Mouse (Mus musculus): ENCODE measurements at regions not wholly inside any gene's neighbourhood (a gene's known extent, or its start where the extent isn't known, plus 50 kb on each side); places are given as distances from the start of the nearest gene placed in this dataset.
"Not testable (repeated sequence)": the region's sequence is repeated elsewhere in the genome, so short reads cannot be mapped to it uniquely, and the experiment has no call there.

DNA sequence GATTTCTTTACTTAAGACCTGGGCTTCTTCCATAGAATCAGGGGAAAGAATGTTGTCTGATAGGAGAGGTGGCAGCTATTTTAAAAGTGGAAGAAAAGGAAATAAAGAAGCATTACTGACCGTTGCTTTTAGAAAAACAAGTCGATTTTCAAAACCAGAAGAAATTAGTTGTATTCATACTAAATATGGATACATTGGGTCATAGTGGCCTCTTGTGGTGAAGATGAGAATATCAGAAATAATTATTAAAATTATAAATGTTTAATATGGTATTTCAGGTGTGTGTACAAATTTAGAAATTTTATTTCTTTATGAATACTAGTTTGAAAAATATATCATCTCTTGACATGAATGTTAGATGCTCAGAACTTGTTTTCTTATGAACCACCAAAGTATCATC is 304.7 kb downstream of the Trib2 start:
- Histone ChIP-seq H3K4me1 (ENCODE audit: control insufficient read depth, insufficient read depth) (no peaks in the 10 kb centered on the region), H3K27me3 (ENCODE audit: control insufficient read depth, insufficient read depth, low read length) (no peaks in the 10 kb centered on the region), H3K9me3 (replicated peaks; ENCODE audit: control insufficient read depth, low read length) (no peaks in the 10 kb centered on the region), H3K4me3 (ENCODE audit: low read depth, low read length) (no peak overlapping the region), H3K9ac (replicated peaks; ENCODE audit: low read depth, low read length) (no peak overlapping the region), H3K27ac (ENCODE audit: low read depth) (no peak overlapping the region), H3K4me2 (ENCODE audit: low read depth, low read length) (no peak overlapping the region), H3K36me3 (replicated peaks; ENCODE audit: control insufficient read depth, insufficient read depth, low read length) (no peaks in the 10 kb centered on the region)
- DNase-seq (ENCODE audit: low spot score): peak; percentile 15
- no peak for ATAC-seq (ENCODE audit: insufficient read depth, low read depth)
- TF ChIP-seq EP300 (IDR thresholded peaks at IDR 0.05; ENCODE audit: low read depth) (no peak), CTCF (IDR thresholded peaks at IDR 0.05; ENCODE audit: low read depth) (0 out of 2 replicates have a peak, but pooled peaks have one; percentile 13)
- 29% methylated on average over 2 of the region's 2 CpGs for WGBS

DNA sequence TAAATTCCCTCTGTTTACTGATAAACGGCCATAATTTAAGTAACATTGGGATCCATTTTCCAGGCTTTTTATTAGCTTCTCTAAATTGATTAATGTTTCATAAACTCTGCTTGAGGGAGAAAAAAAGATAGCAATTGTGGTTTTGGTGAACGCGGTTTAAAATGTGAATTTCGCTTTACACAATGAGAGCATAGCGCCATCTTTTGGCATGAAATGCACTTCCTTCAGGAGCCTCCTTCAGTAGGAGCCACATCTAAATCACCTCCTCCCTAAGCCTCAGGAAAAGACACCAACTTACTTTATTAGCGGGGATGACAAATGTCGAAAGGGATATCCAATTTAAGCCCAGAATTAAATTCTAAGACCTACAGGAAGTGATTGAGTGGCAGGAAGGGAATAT is 309.1 kb downstream of the Trib2 start:
- H3K9me3 ChIP-seq (replicated peaks; ENCODE audit: control insufficient read depth, low read length): peaks cover 3% of the 10 kb centered on the region; the same call in 1 of the 2 replicates
- no peak for ATAC-seq (ENCODE audit: insufficient read depth, low read depth)
- H3K4me2 ChIP-seq (ENCODE audit: low read depth, low read length): peak overlapping the region; percentile 33; the same call in 1 of the 2 replicates
- peak; percentile 17 for DNase-seq (ENCODE audit: low spot score)
- no peaks in the 10 kb centered on the region for H3K27me3 ChIP-seq (ENCODE audit: control insufficient read depth, insufficient read depth, low read length)
- no peak overlapping the region for H3K4me3 ChIP-seq (ENCODE audit: low read depth, low read length)
- no peak overlapping the region for H3K9ac ChIP-seq (replicated peaks; ENCODE audit: low read depth, low read length)
- 23% methylated on average over 7 of the region's 7 CpGs for WGBS
- TF ChIP-seq EP300 (IDR thresholded peaks at IDR 0.05; ENCODE audit: low read depth) (no peak), CTCF (IDR thresholded peaks at IDR 0.05; ENCODE audit: low read depth) (peak; percentile 52)
- H3K4me1 ChIP-seq (ENCODE audit: control insufficient read depth, insufficient read depth): no peaks in the 10 kb centered on the region
- no peaks in the 10 kb centered on the region for H3K36me3 ChIP-seq (replicated peaks; ENCODE audit: control insufficient read depth, insufficient read depth, low read length)
- no peak overlapping the region for H3K27ac ChIP-seq (ENCODE audit: low read depth)

DNA sequence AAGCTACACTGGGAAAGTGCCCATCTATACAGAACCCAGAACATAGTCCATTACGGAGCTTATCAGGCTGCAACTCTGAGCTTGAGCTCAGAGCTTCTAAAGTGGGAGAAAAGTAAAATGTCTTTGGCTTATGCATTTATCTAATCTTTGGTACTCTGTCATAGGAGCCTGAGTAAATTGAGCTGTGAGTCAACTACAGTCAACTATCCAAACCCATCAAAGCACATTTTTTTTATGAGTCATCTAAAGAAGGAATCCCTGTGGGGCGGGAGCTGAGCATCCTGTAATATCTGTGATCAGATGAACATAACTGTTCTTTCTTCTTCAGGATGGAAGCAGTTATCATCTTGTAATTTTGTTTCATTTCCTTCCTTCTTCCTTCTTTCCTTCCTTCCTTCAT is 323.1 kb downstream of the Trib2 start:
- TF ChIP-seq CTCF (IDR thresholded peaks at IDR 0.05; ENCODE audit: low read depth) (no peak), EP300 (IDR thresholded peaks at IDR 0.05; ENCODE audit: low read depth) (no peak)
- H3K36me3 ChIP-seq (replicated peaks; ENCODE audit: control insufficient read depth, insufficient read depth, low read length): no peaks in the 10 kb centered on the region
- no peaks in the 10 kb centered on the region for H3K27me3 ChIP-seq (ENCODE audit: control insufficient read depth, insufficient read depth, low read length)
- H3K9ac ChIP-seq (replicated peaks; ENCODE audit: low read depth, low read length): no peak overlapping the region
- no peak overlapping the region for H3K4me3 ChIP-seq (ENCODE audit: low read depth, low read length)
- no peak overlapping the region for H3K4me2 ChIP-seq (ENCODE audit: low read depth, low read length)
- H3K9me3 ChIP-seq (replicated peaks; ENCODE audit: control insufficient read depth, low read length): no peaks in the 10 kb centered on the region
- ATAC-seq (ENCODE audit: insufficient read depth, low read depth): no peak
- no peaks in the 10 kb centered on the region for H3K4me1 ChIP-seq (ENCODE audit: control insufficient read depth, insufficient read depth)
- H3K27ac ChIP-seq (ENCODE audit: low read depth): no peak overlapping the region
- 36% methylated on average over 2 of the region's 2 CpGs for WGBS
- DNase-seq (ENCODE audit: low spot score): no peak

DNA sequence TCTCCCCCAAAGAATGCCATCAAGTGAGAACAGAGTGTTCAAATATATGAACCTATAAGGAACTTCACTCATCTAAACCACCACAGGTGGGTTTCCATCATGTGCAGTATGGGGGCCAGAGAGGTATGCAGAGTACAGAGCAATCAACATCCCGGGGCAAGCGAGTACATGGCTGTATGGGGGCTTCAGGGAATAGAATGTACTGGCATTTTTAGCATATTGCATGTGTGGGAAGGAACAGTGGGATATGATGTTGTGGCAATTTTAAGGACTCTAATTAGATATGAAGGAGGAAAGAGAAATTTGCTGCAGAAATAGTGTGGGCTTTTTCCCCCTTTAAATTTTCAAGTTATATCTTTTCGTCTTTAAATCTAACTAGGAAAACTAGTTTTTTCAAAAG is 344.0 kb downstream of the Trib2 start:
- Histone ChIP-seq H3K4me1 (ENCODE audit: control insufficient read depth, insufficient read depth) (no peaks in the 10 kb centered on the region), H3K27me3 (ENCODE audit: control insufficient read depth, insufficient read depth, low read length) (no peaks in the 10 kb centered on the region), H3K4me3 (ENCODE audit: low read depth, low read length) (no peak overlapping the region), H3K27ac (ENCODE audit: low read depth) (no peak overlapping the region), H3K9ac (replicated peaks; ENCODE audit: low read depth, low read length) (no peak overlapping the region), H3K36me3 (replicated peaks; ENCODE audit: control insufficient read depth, insufficient read depth, low read length) (no peaks in the 10 kb centered on the region), H3K4me2 (ENCODE audit: low read depth, low read length) (no peak overlapping the region), H3K9me3 (replicated peaks; ENCODE audit: control insufficient read depth, low read length) (no peaks in the 10 kb centered on the region)
- ATAC-seq (ENCODE audit: insufficient read depth, low read depth) (no peak), DNase-seq (ENCODE audit: low spot score) (no peak)
- no peak for TF ChIP-seq CTCF (IDR thresholded peaks at IDR 0.05; ENCODE audit: low read depth)
- no peak for TF ChIP-seq EP300 (IDR thresholded peaks at IDR 0.05; ENCODE audit: low read depth)
- 77% methylated on average over 3 of the region's 3 CpGs for WGBS

DNA sequence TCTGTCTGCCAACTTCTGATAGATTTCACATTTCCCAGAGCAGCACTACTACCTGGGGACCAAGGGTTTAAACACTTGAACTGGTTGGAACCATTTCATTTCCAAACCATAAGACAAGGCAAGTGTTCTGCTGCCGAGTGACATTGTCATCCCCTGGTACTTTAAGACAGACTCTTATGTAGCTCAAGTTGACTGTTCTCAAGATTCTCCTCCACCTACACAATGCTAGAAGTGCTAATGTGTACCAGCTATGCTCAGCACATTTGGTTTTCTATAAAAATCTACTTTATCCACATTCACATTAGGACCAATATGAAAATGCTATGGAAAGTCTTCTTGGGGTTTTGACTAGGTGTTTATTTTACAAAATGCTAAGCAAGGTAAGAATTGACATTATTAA is 357.3 kb downstream of the Trib2 start:
- H3K36me3 ChIP-seq (replicated peaks; ENCODE audit: control insufficient read depth, insufficient read depth, low read length): no peaks in the 10 kb centered on the region
- H3K4me2 ChIP-seq (ENCODE audit: low read depth, low read length): no peak overlapping the region
- no peak overlapping the region for H3K27ac ChIP-seq (ENCODE audit: low read depth)
- ATAC-seq (ENCODE audit: insufficient read depth, low read depth) (no peak), DNase-seq (ENCODE audit: low spot score) (no peak)
- 64% methylated on average over 1 of the region's 1 CpGs for WGBS
- no peak overlapping the region for H3K4me3 ChIP-seq (ENCODE audit: low read depth, low read length)
- H3K27me3 ChIP-seq (ENCODE audit: control insufficient read depth, insufficient read depth, low read length): no peaks in the 10 kb centered on the region
- no peaks in the 10 kb centered on the region for H3K4me1 ChIP-seq (ENCODE audit: control insufficient read depth, insufficient read depth)
- H3K9ac ChIP-seq (replicated peaks; ENCODE audit: low read depth, low read length): no peak overlapping the region
- no peak for TF ChIP-seq EP300 (IDR thresholded peaks at IDR 0.05; ENCODE audit: low read depth)
- TF ChIP-seq CTCF (IDR thresholded peaks at IDR 0.05; ENCODE audit: low read depth): no peak
- H3K9me3 ChIP-seq (replicated peaks; ENCODE audit: control insufficient read depth, low read length): no peaks in the 10 kb centered on the region

DNA sequence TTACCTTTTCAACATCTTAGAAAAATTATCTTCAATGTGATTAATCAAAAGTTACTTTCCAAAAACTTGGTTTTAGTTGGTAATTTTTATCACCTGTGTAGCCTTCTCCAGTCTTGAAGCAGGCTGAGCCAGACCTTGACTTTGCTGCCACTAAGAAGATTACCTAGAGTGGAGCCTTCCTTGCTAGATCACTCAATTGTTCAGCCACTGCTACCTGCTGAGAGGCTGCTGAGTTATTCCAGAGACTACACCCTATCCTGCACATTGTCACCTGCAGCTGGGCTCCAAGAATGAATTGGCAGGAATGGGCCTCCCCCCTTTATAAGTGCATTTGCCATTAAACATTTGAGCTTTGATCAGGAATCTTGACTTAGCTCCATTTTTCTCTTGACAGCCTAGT is 360.4 kb downstream of the Trib2 start:
- DNase-seq (ENCODE audit: low spot score); H3K4me1 ChIP-seq (ENCODE audit: control insufficient read depth, insufficient read depth); H3K27ac ChIP-seq (ENCODE audit: low read depth); ATAC-seq (ENCODE audit: insufficient read depth, low read depth); H3K27me3 ChIP-seq (ENCODE audit: control insufficient read depth, insufficient read depth, low read length); H3K9ac ChIP-seq (replicated peaks; ENCODE audit: low read depth, low read length); H3K4me3 ChIP-seq (ENCODE audit: low read depth, low read length); H3K36me3 ChIP-seq (replicated peaks; ENCODE audit: control insufficient read depth, insufficient read depth, low read length); H3K9me3 ChIP-seq (replicated peaks; ENCODE audit: control insufficient read depth, low read length); H3K4me2 ChIP-seq (ENCODE audit: low read depth, low read length): not testable (repeated sequence)
